Mouse (Mus musculus): ENCODE data around the gene Rhobtb3.
A peak's percentile ranks its signal among the peaks of the same experiment; 100 is the strongest.

The Rhobtb3 gene

GRCm38 (mm10) chr13:75943189-75944043 is at the start of gene Rhobtb3:
Rhobtb3 (minus strand) TSS chr13:75943925.
- DNase-seq (ENCODE audit: low read depth) = peak; percentile 53

DNA sequence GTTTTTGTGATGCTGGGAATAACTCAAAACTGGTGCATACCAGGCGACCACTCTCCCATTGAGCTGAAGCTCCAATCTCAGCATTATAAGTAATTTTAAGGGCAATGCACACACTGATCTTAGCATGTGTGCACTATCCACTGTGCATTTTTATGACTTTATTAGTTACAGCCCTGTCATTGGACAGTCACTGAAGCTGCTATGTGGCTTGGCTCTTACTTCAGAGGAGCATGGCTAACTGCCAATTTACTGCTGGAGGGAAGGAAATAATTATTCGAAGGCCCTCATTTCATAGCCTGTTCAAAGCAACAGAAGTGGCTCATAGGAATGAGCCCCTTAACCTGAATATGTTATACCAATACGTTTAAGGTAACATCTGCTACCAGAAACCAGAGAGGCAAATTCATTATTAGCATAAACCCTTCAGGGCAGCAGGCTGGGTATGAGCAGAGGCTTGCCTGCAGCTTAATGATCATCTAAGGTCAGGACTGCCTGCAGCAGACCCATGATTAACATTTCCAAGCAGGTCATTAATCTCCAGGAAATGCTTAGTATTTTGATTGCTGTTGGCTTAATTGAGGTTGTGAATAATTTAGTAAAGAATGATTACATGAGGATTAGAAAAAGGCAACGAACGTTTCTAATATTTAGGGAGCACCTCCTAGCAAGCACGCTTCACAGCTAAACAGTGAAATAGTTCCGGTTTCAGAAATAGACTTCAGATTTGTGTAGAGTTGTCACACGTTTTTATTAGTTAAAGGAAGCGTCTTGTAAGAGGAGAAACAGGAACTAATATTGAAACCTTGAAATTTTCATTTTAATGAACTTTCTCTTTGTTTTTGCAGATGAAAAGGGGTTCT is 48.7 kb upstream of the Rhobtb3 start:
- peak; percentile 76 for DNase-seq (ENCODE audit: low read depth)

- no peak for DNase-seq (ENCODE audit: low read depth)
Measured at GRCm38 (mm10) chr13:75988096-75988495, 44.4 kb upstream of the Rhobtb3 start.

DNA sequence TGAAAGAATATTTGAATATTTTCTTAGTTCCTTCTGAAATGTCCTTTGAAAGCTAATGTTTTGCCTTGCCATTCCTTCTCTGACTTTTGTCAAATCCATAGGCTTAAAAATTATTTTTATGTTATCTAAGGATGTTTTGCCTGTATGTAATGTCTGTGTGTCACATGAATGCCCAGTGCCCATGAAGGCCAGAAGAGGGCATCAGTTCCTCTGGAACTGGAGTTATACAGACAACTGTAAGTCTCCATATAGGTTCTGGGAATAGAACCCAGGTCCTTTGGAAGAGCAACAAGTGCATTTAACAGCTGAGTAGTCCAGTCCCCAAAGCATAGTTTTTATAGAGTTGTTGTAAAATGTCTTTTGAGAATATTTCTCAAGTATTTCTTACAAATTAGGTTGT is 38.2 kb upstream of the Rhobtb3 start:
- DNase-seq (ENCODE audit: low read depth) = peak; percentile 68

GRCm38 (mm10) chr13:75976649-75977048 is 32.9 kb upstream of the Rhobtb3 start:
- no peak for DNase-seq (ENCODE audit: low read depth)

GRCm38 (mm10) chr13:75976218-75976617 is 32.5 kb upstream of the Rhobtb3 start:
- no peak for DNase-seq (ENCODE audit: low read depth)

DNA sequence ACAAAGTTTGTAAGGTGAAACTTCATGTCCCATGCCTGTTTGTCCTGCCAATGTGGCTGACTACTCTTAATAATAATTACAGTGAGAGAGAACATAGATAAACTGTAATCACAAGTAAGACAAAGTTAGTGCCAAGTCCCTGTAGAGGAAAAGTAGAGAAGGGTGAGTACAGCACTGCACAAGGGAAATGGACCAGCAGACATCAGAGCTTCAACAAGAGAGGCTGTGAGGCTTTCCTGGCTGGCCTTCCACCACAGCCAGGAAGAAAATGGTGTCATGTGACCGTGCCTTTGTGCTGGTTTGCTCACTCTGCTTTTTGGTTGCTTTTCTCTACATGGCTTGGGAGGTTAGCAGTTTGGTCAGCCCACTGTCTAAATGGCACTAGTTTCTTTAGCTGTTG is 31.9 kb upstream of the Rhobtb3 start:
- no peak for DNase-seq (ENCODE audit: low read depth)

DNA sequence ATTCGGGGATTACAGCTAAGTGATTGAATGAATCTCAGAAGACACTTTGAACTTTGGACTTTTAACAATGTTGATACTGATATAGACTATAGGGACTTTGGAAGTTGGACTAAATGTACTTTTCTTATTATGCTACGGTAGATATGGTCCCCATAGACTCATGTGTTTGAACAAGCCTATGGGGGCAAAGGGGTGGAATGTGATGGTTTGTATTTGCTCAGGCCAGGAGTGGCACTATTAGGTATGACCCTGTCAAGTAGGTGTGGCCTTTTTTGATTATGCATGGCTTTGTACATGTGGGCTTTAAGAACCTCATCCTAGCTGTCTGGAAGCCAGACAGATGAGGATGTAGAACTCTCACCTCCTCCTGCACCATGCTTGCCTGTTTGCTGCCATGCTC is 30.8 kb upstream of the Rhobtb3 start:
- DNase-seq (ENCODE audit: low read depth) = no peak

DNA sequence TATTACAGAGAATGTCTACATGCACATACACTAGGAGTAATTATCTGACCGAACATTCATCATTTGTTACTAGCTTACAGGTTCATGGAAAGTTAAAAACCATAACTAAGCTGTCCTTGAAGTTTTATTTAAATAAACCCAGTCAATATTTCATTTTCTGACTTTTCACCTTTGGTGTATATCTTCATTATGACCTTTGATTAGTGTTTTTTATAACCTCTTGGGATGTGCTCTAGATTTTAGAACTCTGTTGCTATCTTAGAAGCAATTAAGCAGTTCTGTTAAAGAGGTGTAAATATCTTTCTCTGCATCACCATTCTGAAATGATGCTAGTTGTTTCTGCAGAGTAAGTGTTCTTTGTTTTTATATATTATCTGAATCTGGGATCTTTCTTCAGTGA is 23.1 kb upstream of the Rhobtb3 start, which contains the start of gene Spata9:
Spata9 (plus strand) TSS at position 301 of the 400 bp plus-strand sequence.
- no peak for DNase-seq (ENCODE audit: low read depth)

GRCm38 (mm10) chr13:75955357-75955992 is 11.8 kb upstream of the Rhobtb3 start:
- no peak for DNase-seq (ENCODE audit: low read depth)

GRCm38 (mm10) chr13:75950295-75950694 is 6.6 kb upstream of the Rhobtb3 start:
- no peak for DNase-seq (ENCODE audit: low read depth)

DNA sequence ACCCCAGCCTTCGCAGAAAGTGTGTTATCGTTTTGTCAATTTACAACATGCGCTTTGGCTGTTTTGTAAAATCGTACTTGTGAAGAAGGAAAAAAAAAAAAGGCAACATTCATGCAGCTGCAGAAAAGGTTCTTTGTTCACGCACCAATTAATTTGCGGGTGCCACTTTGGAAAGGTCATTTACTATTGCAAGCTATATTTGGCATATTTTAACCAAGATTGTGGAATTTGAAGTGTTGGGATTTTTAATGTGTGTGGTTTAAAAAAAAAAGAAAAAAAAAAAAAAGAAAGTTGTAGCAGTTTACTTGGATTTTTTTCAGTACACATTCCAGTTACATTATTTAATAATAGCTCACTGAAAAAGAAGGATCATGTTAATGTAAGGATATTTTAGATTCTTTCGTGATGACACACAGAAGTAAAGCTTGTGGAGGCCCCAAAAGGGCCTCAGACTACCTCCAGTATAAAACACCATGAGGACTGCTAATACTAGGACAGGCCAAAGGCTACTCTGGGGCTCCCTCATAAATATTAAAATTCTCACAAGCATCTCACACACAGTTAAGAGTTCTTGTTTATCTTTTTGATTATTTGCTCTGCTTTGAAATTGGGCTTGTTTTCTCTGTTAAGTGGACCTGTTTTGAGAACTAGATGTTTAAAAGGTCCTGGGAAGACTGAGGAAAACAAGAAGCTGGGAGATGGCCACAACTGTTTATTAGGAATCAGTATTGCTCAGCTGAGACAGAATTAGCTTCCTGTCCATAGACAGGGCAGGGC is 507 bp upstream of the Rhobtb3 start:
- DNase-seq (ENCODE audit: low read depth) = no peak

DNA sequence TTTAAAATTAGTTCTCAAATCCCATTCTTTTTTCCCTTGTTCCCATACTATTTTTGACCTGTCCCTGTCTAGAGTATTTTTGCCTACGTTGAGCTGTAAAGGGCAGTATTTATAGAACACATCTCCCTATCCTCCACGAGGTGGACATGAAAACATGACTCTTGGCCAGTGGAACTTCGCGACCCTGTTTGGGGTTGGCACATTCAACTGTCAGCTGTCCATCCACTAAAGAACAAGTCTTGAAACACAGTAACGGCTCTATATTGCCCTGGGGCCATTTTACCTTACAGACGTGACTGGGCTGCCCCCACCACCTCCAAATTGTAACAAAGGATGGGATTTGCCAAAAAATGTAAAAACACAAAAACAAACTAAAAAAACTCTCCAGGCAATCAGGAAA is 994 bp downstream of the Rhobtb3 start:
- DNase-seq (ENCODE audit: low read depth) = peak; percentile 52

GRCm38 (mm10) chr13:75941518-75942295 is 2.0 kb downstream of the Rhobtb3 start:
- DNase-seq (ENCODE audit: low read depth) = no peak

DNA sequence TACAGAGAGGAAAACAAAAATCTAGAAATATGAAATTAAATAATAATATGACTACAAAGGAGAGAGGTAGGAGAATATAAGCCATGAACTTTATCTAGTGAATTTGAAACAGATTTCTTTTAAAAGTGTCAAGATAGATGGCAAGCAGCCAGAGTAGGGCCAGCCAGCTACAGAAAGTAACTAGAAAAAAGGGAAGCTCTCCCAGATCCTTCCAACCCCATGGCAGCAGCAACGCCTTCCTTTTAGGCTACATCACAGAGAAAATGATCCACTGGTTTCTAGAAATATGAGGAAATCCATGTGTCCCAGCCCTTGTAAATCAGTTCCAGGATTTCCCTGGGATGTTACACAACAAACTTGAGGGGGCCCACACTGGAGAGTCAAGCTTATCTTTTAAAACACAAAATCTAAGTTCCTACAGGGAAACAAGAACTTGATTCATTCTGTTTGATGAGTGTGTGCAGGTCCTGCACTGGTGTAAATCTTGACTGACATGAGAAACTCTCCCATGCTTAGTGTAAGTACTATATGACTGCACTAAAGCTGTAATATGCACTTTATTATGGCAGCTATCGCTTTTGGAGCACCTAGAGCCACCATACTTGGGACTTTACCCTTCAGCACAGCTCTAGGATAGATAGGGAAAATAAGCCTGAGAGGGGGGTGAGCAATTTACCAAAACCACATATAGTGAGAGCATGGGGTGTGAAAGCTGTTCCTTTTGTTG is 2.8 kb downstream of the Rhobtb3 start:
- no peak for DNase-seq (ENCODE audit: low read depth)

- peak; percentile 56 for DNase-seq (ENCODE audit: low read depth)
Measured at GRCm38 (mm10) chr13:75938866-75939265, 4.9 kb downstream of the Rhobtb3 start.

DNA sequence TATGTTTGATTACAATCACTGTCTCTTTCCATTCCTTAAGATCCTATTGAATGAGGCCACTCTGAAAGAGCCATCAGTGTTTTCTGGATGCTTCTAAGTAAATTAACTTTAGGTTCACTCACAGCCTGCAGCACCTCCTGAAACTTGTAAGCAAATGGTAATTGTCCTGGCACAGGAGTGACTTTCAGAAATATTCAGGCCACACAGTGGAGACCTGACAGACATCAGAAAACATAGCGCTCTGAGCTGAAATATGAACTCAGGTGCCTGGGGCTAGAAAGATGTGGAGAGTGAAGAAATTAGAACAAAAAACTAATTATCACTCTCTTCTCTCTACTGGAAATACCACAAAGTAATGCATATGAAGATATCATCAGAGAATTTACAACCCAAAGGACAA is 10.4 kb downstream of the Rhobtb3 start:
- no peak for DNase-seq (ENCODE audit: low read depth)

GRCm38 (mm10) chr13:75931073-75931472 is 12.7 kb downstream of the Rhobtb3 start:
- DNase-seq (ENCODE audit: low read depth) = peak; percentile 73

DNA sequence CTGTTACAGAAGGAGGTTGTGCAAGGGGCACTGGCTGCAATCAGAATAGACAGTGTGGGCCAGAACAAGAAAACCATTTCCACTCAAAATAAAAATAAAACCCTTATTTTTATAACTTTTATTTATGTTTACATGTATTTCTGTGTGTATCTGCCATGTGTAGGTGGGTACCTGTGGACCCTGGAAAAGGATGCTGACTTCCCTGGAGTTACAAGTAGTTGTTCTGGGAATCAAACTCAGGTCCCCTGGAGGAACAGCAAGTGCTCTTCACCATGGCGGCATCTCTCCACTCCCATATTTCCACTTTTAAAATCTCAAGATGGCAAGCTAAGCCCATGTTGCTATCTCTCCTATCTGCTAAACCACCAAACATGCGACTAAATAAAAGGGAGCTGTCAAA is 13.1 kb downstream of the Rhobtb3 start:
- no peak for DNase-seq (ENCODE audit: low read depth)

- no peak for DNase-seq (ENCODE audit: low read depth)
Measured at GRCm38 (mm10) chr13:75930023-75930422, 13.7 kb downstream of the Rhobtb3 start.
